Mouse (Mus musculus) liver, embryonic 12.5 days (tissue): ENCODE data around the gene Ube3b. TPM values are rescaled to one million over a fixed set of nuclear protein-coding genes. Genes with fewer than 3 reads are reported as not detected.

ENCODE experiments used
- ATAC-seq: fragments of 200-750 bp; cut with Nextera tagmentation; 2 replicates; pipeline ENCODE4 v1.8.0; 2017; ENCODE audit warnings: moderate number of reproducible peaks, mild to moderate bottlenecking, moderate library complexity
- H3K27ac ChIP-seq: fragments of 300-500 bp; sonication (generic); 2 replicates; pipeline ENCODE4 v1.5.1; 2016; ENCODE audit warnings: mild to moderate bottlenecking
- H3K27me3 ChIP-seq: fragments of 300-500 bp; sonication (generic); replicated peaks from 2 replicates; pipeline ENCODE4 v1.6.1; 2016; ENCODE audit warnings: mild to moderate bottlenecking, moderate library complexity
- H3K36me3 ChIP-seq: fragments of 300-500 bp; sonication (generic); 2 replicates; pipeline ENCODE4 v1.6.1; 2016; ENCODE audit warnings: mild to moderate bottlenecking, moderate library complexity
- H3K4me1 ChIP-seq: fragments of 300-500 bp; sonication (generic); 2 replicates; pipeline ENCODE4 v1.6.1; 2016
- H3K4me2 ChIP-seq: fragments of 300-500 bp; sonication (generic); 2 replicates; pipeline ENCODE4 v1.6.1; 2016; ENCODE audit warnings: mild to moderate bottlenecking, moderate library complexity
- H3K4me3 ChIP-seq: fragments of 300-500 bp; sonication (generic); 2 replicates; pipeline ENCODE4 v1.5.1; 2016; ENCODE audit warnings: mild to moderate bottlenecking, moderate library complexity
- H3K9ac ChIP-seq: fragments of 300-500 bp; sonication (generic); 2 replicates; pipeline ENCODE4 v1.6.1; 2016; ENCODE audit warnings: mild to moderate bottlenecking, moderate library complexity
- H3K9me3 ChIP-seq: fragments of 300-500 bp; sonication (generic); replicated peaks from 2 replicates; pipeline ENCODE4 v1.6.1; 2016; ENCODE audit warnings: mild to moderate bottlenecking, moderate library complexity
- WGBS: fragments of 180-500 bp; shearing (Covaris S2); methylation state at CpG from one replicate; pipeline ENCODE4 v1.1.7; 2016; ENCODE audit not compliant: insufficient replicate concordance; 5-methylcytosine and 5-hydroxymethylcytosine counted together
- polyA plus RNA-seq: library from polyadenylated mRNA; unstranded; fragments of >200 nt; fragmentation: Nextera tagmentation; extraction: Ambion mirVana; gene quantifications from 2 replicates; pipeline ENCODE4 v1.2.1, GENCODE M21; 2016

The Ube3b gene
- polyA plus RNA-seq, 1 experiment from 2014 or later = 26.5 TPM

GRCm38 (mm10) chr5:114412361-114412998, 32.1 kb downstream of the Ube3b start:
- peaks cover 8% of the 10 kb centered on the region; the same call in 1 of the 2 replicates for H3K4me1 ChIP-seq
- H3K36me3 ChIP-seq = peaks cover 100% of the 10 kb centered on the region
- H3K27ac ChIP-seq = no peak overlapping the region
- no peak for ATAC-seq
- 84% methylated on average over 23 of the region's 23 CpGs for WGBS
- no peaks in the 10 kb centered on the region for H3K9me3 ChIP-seq
- H3K27me3 ChIP-seq = no peaks in the 10 kb centered on the region
- no peak overlapping the region for H3K4me3 ChIP-seq
- no peak overlapping the region for H3K9ac ChIP-seq
- H3K4me2 ChIP-seq = no peak overlapping the region

GRCm38 (mm10) chr5:114413067-114413735, 32.8 kb downstream of the Ube3b start:
- H3K4me1 ChIP-seq = peaks cover 8% of the 10 kb centered on the region; the same call in 1 of the 2 replicates
- H3K27ac ChIP-seq = 0 out of 2 replicates have a peak overlapping the region, but pooled peaks have one; percentile 5
- WGBS = 76% methylated on average over 16 of the region's 16 CpGs
- no peaks in the 10 kb centered on the region for H3K9me3 ChIP-seq
- H3K36me3 ChIP-seq = peaks cover 100% of the 10 kb centered on the region
- H3K4me2 ChIP-seq = no peak overlapping the region
- H3K4me3 ChIP-seq = no peak overlapping the region
- no peaks in the 10 kb centered on the region for H3K27me3 ChIP-seq
- H3K9ac ChIP-seq = no peak overlapping the region
- ATAC-seq = no peak

GRCm38 (mm10) chr5:114415606-114416005, 35.2 kb downstream of the Ube3b start:
- ATAC-seq = no peak
- no peak overlapping the region for H3K9ac ChIP-seq
- H3K27ac ChIP-seq = no peak overlapping the region
- peaks cover 8% of the 10 kb centered on the region; the same call in 1 of the 2 replicates for H3K4me1 ChIP-seq
- H3K4me3 ChIP-seq = no peak overlapping the region
- WGBS = 88% methylated on average over 5 of the region's 5 CpGs
- no peak overlapping the region for H3K4me2 ChIP-seq
- no peaks in the 10 kb centered on the region for H3K9me3 ChIP-seq
- H3K27me3 ChIP-seq = no peaks in the 10 kb centered on the region
- peaks cover 100% of the 10 kb centered on the region for H3K36me3 ChIP-seq

GRCm38 (mm10) chr5:114416855-114417254, 36.4 kb downstream of the Ube3b start:
- Histone ChIP-seq H3K4me1 (peaks cover 17% of the 10 kb centered on the region; the same call in 1 of the 2 replicates), H3K9ac (no peak overlapping the region), H3K9me3 (no peaks in the 10 kb centered on the region), H3K27ac (no peak overlapping the region), H3K4me3 (no peak overlapping the region), H3K27me3 (no peaks in the 10 kb centered on the region), H3K36me3 (peaks cover 92% of the 10 kb centered on the region), H3K4me2 (no peak overlapping the region)
- no peak for ATAC-seq
- WGBS = 79% methylated on average over 8 of the region's 8 CpGs

- peaks cover 17% of the 10 kb centered on the region for H3K4me1 ChIP-seq
- H3K9ac ChIP-seq = no peak overlapping the region
- ATAC-seq = no peak
- no peak overlapping the region for H3K4me2 ChIP-seq
- H3K9me3 ChIP-seq = no peaks in the 10 kb centered on the region
- WGBS = 72% methylated on average over 8 of the region's 8 CpGs
- H3K27ac ChIP-seq = no peak overlapping the region
- peaks cover 75% of the 10 kb centered on the region for H3K36me3 ChIP-seq
- H3K4me3 ChIP-seq = no peak overlapping the region
- H3K27me3 ChIP-seq = no peaks in the 10 kb centered on the region
Observed at GRCm38 (mm10) chr5:114418541-114418940, 38.1 kb downstream of the Ube3b start.

- no peaks in the 10 kb centered on the region for H3K9me3 ChIP-seq
- WGBS = 68% methylated on average over 11 of the region's 11 CpGs
- H3K4me2 ChIP-seq = no peak overlapping the region; the same call in 1 of the 2 replicates
- peak overlapping the region; percentile 64 for H3K27ac ChIP-seq
- peak; percentile 35; the same call in 1 of the 2 replicates for ATAC-seq
- no peaks in the 10 kb centered on the region for H3K27me3 ChIP-seq
- H3K36me3 ChIP-seq = peaks cover 44% of the 10 kb centered on the region
- peaks cover 17% of the 10 kb centered on the region for H3K4me1 ChIP-seq
- H3K9ac ChIP-seq = no peak overlapping the region
- H3K4me3 ChIP-seq = no peak overlapping the region
Observed at GRCm38 (mm10) chr5:114421561-114422298, 41.3 kb downstream of the Ube3b start.

- H3K9me3 ChIP-seq = no peaks in the 10 kb centered on the region
- no peak overlapping the region; the same call in 1 of the 2 replicates for H3K4me2 ChIP-seq
- H3K27ac ChIP-seq = peak overlapping the region; percentile 64; the same call in 1 of the 2 replicates
- H3K4me1 ChIP-seq = peaks cover 17% of the 10 kb centered on the region
- WGBS = 35% methylated on average over 5 of the region's 5 CpGs
- no peak overlapping the region for H3K4me3 ChIP-seq
- H3K27me3 ChIP-seq = no peaks in the 10 kb centered on the region
- H3K9ac ChIP-seq = no peak overlapping the region
- H3K36me3 ChIP-seq = peaks cover 35% of the 10 kb centered on the region
- ATAC-seq = no peak
Observed at GRCm38 (mm10) chr5:114422591-114422990, 42.2 kb downstream of the Ube3b start.

- H3K9ac ChIP-seq = no peak overlapping the region
- no peak overlapping the region for H3K27ac ChIP-seq
- no peaks in the 10 kb centered on the region for H3K9me3 ChIP-seq
- peaks cover 17% of the 10 kb centered on the region for H3K4me1 ChIP-seq
- no peak for ATAC-seq
- 75% methylated on average over 5 of the region's 5 CpGs for WGBS
- H3K36me3 ChIP-seq = peaks cover 21% of the 10 kb centered on the region
- H3K27me3 ChIP-seq = no peaks in the 10 kb centered on the region
- no peak overlapping the region for H3K4me3 ChIP-seq
- no peak overlapping the region for H3K4me2 ChIP-seq
Observed at GRCm38 (mm10) chr5:114423961-114424360, 43.6 kb downstream of the Ube3b start.

GRCm38 (mm10) chr5:114426732-114427131, 46.3 kb downstream of the Ube3b start:
- peaks cover 10% of the 10 kb centered on the region for H3K4me1 ChIP-seq
- WGBS = 68% methylated on average over 6 of the region's 6 CpGs

GRCm38 (mm10) chr5:114428621-114429020, 48.2 kb downstream of the Ube3b start:
- H3K4me1 ChIP-seq = no peaks in the 10 kb centered on the region
- no peak overlapping the region for H3K27ac ChIP-seq
- no peak overlapping the region for H3K9ac ChIP-seq
- WGBS = 70% methylated on average over 18 of the region's 18 CpGs
- no peak for ATAC-seq
- H3K4me2 ChIP-seq = no peak overlapping the region
- no peaks in the 10 kb centered on the region for H3K36me3 ChIP-seq
- 0 out of 2 replicates have a peak, but pooled peaks cover 9% of the 10 kb centered on the region for H3K27me3 ChIP-seq
- H3K4me3 ChIP-seq = no peak overlapping the region
- H3K9me3 ChIP-seq = no peaks in the 10 kb centered on the region

More at GRCm38 (mm10) chr5:114426732-114427131, 46.3 kb downstream of the Ube3b start:
- no peak overlapping the region for H3K9ac ChIP-seq
- no peak overlapping the region for H3K4me2 ChIP-seq
- 0 out of 2 replicates have a peak, but pooled peaks cover 9% of the 10 kb centered on the region for H3K27me3 ChIP-seq
- H3K27ac ChIP-seq = no peak overlapping the region
- ATAC-seq = no peak
- no peak overlapping the region for H3K4me3 ChIP-seq
- no peaks in the 10 kb centered on the region for H3K36me3 ChIP-seq
- no peaks in the 10 kb centered on the region for H3K9me3 ChIP-seq

GRCm38 (mm10) chr5:114429781-114430180, 49.4 kb downstream of the Ube3b start:
- Histone ChIP-seq H3K4me1 (no peaks in the 10 kb centered on the region), H3K4me2 (no peak overlapping the region), H3K9ac (no peak overlapping the region), H3K27ac (no peak overlapping the region), H3K36me3 (peaks cover 7% of the 10 kb centered on the region; the same call in 1 of the 2 replicates), H3K9me3 (no peaks in the 10 kb centered on the region), H3K27me3 (0 out of 2 replicates have a peak, but pooled peaks cover 9% of the 10 kb centered on the region), H3K4me3 (no peak overlapping the region)
- WGBS = 74% methylated on average over 7 of the region's 7 CpGs
- no peak for ATAC-seq
